Mouse (Mus musculus) olfactory bulb, adult 2 months (tissue): ENCODE measurements around the gene Rgs3. TPM values are rescaled to one million over a fixed set of nuclear protein-coding genes. Genes with fewer than 3 reads are reported as not detected.

Source experiments
- H3K27ac ChIP-seq: fragments of 200-500 bp; 2 replicates; pipeline ENCODE4 v1.5.1; 2012; ENCODE audit warnings: low read depth, low read length; ENCODE audit not compliant: insufficient read depth
- H3K4me1 ChIP-seq: fragments of 200-500 bp; 2 replicates; pipeline ENCODE4 v1.6.1; 2012; ENCODE audit warnings: low read length; ENCODE audit not compliant: control insufficient read depth, insufficient read depth
- H3K4me3 ChIP-seq: fragments of 200-500 bp; 2 replicates; pipeline ENCODE4 v1.5.1; 2012; ENCODE audit warnings: mild to moderate bottlenecking, low read depth, low read length, moderate library complexity; ENCODE audit not compliant: insufficient read depth
- CTCF ChIP-seq: fragments of 200-500 bp; IDR thresholded peaks from 2 replicates; pipeline ENCODE4 v1.5.1; 2012; ENCODE audit warnings: low read depth, mild to moderate bottlenecking, low read length, moderate library complexity; ENCODE audit not compliant: insufficient read depth
- POLR2A ChIP-seq: fragments of 200-500 bp; IDR thresholded peaks from 2 replicates; pipeline ENCODE4 v1.6.1; 2012; ENCODE audit warnings: mild to moderate bottlenecking, low read depth, low read length, moderate library complexity; ENCODE audit not compliant: insufficient read depth
- WGBS: fragments of 180-500 bp; shearing (Covaris S2); methylation state at CpG from one replicate; pipeline ENCODE4 v1.1.7; 2018; 5-methylcytosine and 5-hydroxymethylcytosine counted together
- polyA plus RNA-seq: library from polyadenylated mRNA; stranded (reverse); fragments of >200 nt; gene quantifications from 2 replicates; pipeline ENCODE4 v1.2.4, GENCODE M21; 2012; ENCODE audit warnings: low replicate concordance; ENCODE audit not compliant: missing spikeins, insufficient read depth, insufficient read length

Rgs3 gene
- polyA plus RNA-seq, 1 experiment: not detected

DNA sequence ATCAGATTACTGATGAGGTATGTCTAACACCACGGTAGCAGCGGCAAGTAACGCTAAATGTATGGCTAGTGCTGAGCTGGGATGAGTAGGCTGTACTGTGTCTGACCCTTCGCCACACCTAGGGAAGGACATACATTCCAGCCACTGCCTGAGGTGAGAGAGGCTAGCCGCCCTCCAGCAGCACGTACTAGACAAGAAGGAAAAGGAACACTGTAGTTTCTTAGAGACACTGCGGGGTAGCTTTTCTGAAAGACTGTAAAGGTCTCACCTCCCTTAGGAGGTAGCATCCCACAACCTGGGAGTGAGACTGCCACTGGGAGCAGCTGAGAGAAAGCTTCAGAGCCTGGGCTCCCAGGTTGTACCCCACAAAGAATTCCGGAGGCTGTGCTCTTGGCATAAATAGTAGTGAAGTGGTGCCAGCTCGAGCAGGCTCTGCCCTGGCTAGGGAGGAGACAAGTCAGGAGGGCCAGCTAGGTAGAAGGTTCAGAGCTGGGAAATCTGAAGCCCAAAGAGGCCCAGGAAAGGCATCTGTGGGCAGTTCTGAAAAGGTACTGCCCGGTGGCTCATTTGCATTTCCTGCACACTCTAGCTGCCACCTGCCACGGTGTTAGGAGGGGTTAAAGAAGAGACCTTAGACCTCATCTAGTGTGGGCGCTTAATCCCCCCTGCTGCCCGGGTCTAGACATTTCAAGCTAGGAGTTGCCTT is 41.1 kb upstream of the Rgs3 start:
- Histone ChIP-seq H3K27ac (no peak overlapping the region), H3K4me1 (peaks cover 20% of the 10 kb centered on the region), H3K4me3 (peak overlapping the region; percentile 8; the same call in 1 of the 2 replicates)
- WGBS: 49% methylated on average over 13 of the region's 13 CpGs
- TF ChIP-seq POLR2A (no peak), CTCF (peak; percentile 22; the same call in 1 of the 2 replicates)

DNA sequence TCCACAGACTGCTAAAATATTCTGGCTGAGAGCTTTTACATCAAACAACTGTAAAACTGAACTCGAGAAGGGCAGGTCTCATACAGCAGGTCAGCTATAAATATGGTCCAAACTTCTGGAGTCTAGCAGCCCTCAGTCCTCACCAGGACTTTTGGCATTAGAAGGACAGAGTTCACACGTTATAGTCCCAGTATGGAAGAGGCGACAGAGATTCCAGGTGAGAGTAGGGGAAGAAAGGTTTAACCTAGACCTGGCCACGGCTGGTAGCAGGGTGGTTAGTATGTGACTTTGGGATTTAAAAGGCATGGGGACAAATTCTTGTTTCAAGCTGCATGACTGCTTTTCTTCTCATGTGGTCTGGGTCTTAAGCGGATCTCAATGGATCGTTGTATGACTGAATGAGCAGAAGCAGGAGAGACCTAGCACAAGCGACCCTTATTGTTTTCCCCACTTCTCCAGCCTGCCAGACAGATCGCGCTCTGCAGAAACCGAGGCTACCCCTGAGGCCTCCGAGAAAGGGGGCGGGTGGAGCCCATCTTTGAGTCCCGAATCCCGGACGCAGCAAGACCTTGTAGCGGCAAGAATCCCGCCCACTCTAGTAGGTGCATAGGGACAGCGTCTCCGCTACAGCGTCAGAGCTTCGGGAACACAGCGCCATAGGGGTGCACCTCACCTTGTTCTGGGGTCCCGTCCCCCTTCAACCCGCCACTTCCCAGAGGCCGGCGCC is 40.4 kb upstream of the Rgs3 start:
- H3K27ac ChIP-seq: no peak overlapping the region
- H3K4me1 ChIP-seq: peaks cover 17% of the 10 kb centered on the region
- H3K4me3 ChIP-seq: peak overlapping the region; percentile 78
- no peak for TF ChIP-seq POLR2A
- no peak for TF ChIP-seq CTCF
- 1% methylated on average over 26 of the region's 26 CpGs for WGBS

DNA sequence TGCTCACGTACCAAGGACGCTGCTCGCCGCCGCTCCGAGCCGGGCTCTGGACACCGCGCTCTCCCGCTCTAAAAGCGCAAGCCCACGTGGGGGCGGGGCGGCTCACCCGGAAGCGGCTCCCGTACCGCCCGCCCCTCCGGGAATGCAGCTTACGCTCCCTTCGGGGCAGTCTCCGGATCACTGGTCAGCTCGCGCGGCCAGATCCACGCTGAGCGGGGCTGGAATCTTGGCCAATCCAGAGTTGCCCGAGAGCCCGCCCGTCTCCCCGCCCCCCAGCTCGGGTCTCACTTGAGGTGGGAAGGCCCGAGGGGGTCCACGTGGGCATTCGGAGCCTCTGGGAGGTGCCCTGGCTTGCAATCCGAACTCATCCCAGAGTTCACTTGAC is 39.8 kb upstream of the Rgs3 start, which contains the start of gene Alad:
Alad (minus strand) TSS at position 70 of the 385 bp plus-strand sequence.
- Histone ChIP-seq H3K27ac (peak within 1 kb of the TSS; percentile 42; the same call in 1 of the 2 replicates), H3K4me3 (peak within 1 kb of the TSS; percentile 78), H3K4me1 (peaks cover 22% of the 10 kb centered on the region)
- under 1% methylated on average over 37 of the region's 37 CpGs for WGBS
- TF ChIP-seq POLR2A: peak; percentile 61
- no peak for TF ChIP-seq CTCF

DNA sequence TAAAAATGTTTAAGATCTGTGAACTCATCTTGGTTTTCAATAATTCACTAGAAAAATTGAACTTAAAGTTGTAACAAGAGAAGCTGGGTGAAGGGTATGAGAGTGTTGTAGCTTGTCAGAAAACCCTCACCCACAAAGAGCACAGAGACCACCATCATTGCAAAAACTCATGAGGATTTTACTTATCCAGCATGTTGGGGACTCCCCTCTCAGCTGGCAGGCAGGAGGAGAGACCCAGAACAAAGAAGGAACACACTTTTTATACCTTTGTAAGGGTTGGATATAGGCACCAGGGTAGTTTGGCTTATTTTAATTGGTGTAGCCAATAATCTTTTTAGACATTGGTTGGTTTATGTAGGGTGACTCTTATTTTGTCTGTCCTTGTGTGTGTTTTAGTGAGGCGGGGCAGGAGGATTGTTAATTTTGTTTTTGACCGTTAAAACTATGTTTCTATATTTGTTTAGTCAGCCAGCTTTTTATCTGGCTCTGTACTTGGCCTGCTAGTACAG is 38.7 kb upstream of the Rgs3 start:
- WGBS: 83% methylated on average over 2 of the region's 2 CpGs
- TF ChIP-seq POLR2A (no peak), CTCF (no peak)

GRCm38 (mm10) chr4:62524651-62525488 is 34.8 kb upstream of the Rgs3 start, which contains the start of the genes Pole3 and 4933430I17Rik:
Gene Pole3, minus strand, starts transcription at chr4:62525068.
Gene 4933430I17Rik, plus strand, starts transcription at chr4:62525369.
- TF ChIP-seq CTCF (no peak), POLR2A (no peak)
- Histone ChIP-seq H3K27ac (peak within 1 kb of the TSS; percentile 100), H3K4me3 (peak within 1 kb of the TSS; percentile 82), H3K4me1 (peaks cover 6% of the 10 kb centered on the region)
- WGBS: under 1% methylated on average over 59 of the region's 59 CpGs

More for the DNA sequence above, 38.7 kb upstream of the Rgs3 start:
- Histone ChIP-seq H3K27ac (no peak overlapping the region), H3K4me3 (no peak overlapping the region), H3K4me1 (peaks cover 16% of the 10 kb centered on the region)

DNA sequence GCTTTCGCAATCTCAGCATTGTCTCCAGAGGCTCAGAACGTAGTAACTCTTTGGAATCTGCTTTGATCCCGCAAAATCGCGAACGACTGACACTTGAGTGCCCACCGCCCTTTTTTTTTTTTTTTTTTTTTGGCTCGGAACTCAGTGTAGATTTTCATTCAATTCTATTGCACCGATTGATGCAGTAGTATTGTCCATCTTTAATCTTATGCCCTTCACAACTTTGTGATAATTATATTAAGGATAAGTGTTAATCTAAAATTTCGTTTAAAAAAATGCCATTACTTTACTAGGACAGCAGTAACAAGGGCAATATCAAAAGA is 34.2 kb upstream of the Rgs3 start:
- peak overlapping the region; percentile 82 for H3K4me3 ChIP-seq
- H3K4me1 ChIP-seq: peaks cover 6% of the 10 kb centered on the region
- TF ChIP-seq CTCF (no peak), POLR2A (no peak)
- H3K27ac ChIP-seq: no peak overlapping the region
- under 1% methylated on average over 10 of the region's 10 CpGs for WGBS

GRCm38 (mm10) chr4:62526256-62526655 is 33.4 kb upstream of the Rgs3 start:
- 47% methylated on average over 2 of the region's 2 CpGs for WGBS
- Histone ChIP-seq H3K27ac (no peak overlapping the region), H3K4me3 (no peak overlapping the region), H3K4me1 (peaks cover 6% of the 10 kb centered on the region)
- no peak for TF ChIP-seq CTCF
- TF ChIP-seq POLR2A: no peak

GRCm38 (mm10) chr4:62527655-62528054 is 32.0 kb upstream of the Rgs3 start:
- TF ChIP-seq POLR2A (no peak), CTCF (no peak)
- Histone ChIP-seq H3K4me3 (no peak overlapping the region), H3K27ac (no peak overlapping the region), H3K4me1 (peaks cover 6% of the 10 kb centered on the region)
- WGBS: 87% methylated on average over 4 of the region's 4 CpGs
